Mouse (Mus musculus): ENCODE measurements around the gene Depdc7. TPM values are rescaled to one million over a fixed set of nuclear protein-coding genes. Genes with fewer than 3 reads are reported as not detected.
A peak's percentile ranks its signal among the peaks of the same experiment; 100 is the strongest.

The Depdc7 gene
- polyA plus RNA-seq, 1 experiment from 2014 or later: 2.0 TPM

DNA sequence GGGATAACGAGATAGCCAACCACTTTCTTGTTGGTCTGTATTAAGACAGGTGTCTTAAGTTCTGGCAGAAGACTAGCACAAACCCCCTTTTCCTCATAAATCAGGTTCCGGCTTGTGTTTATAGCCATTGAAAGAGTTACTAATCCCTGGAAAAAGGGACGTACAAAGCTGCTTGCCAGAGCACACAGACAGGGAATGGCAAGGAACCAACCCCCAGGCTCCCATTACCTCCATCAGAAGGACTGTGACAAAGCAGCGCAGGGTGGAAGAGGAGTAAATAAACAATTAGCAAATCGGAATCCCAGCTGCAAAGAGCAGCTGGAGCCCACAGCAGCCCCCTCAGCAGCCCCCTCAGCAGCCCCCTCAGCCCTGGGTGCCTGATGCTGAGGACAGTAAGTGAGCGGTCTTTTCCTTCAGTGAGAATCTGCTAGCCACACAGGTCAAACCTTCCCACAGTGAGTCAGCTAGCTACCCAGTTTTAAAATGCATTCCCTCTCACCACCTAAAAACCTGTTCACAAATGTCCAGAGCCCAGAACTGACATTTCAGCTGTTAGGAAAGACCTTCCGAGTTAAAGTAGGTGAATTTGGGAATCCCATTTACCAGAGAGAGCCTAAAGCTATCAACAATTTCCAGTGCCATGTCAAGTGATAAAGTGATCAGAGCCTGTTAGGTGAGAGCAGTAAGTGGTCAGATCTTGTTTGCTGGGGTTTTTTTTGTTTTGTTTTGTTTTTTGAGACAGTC is 1.5 kb downstream of the Depdc7 start:
- Histone ChIP-seq H3K4me1 (peaks cover 27% of the 10 kb centered on the region), H3K4me2 (replicated peaks) (peak overlapping the region; percentile 13; the same call in 1 of the 2 replicates), H3K4me3 (no peak overlapping the region), H3K9me3 (no peaks in the 10 kb centered on the region), H3K36me3 (no peaks in the 10 kb centered on the region), H3K27ac (replicated peaks) (no peak overlapping the region), H3K27me3 (no peaks in the 10 kb centered on the region), H3K9ac (replicated peaks) (no peak overlapping the region)
- no peak for ATAC-seq (replicated peaks)
- WGBS: 8% methylated on average over 7 of the region's 7 CpGs

DNA sequence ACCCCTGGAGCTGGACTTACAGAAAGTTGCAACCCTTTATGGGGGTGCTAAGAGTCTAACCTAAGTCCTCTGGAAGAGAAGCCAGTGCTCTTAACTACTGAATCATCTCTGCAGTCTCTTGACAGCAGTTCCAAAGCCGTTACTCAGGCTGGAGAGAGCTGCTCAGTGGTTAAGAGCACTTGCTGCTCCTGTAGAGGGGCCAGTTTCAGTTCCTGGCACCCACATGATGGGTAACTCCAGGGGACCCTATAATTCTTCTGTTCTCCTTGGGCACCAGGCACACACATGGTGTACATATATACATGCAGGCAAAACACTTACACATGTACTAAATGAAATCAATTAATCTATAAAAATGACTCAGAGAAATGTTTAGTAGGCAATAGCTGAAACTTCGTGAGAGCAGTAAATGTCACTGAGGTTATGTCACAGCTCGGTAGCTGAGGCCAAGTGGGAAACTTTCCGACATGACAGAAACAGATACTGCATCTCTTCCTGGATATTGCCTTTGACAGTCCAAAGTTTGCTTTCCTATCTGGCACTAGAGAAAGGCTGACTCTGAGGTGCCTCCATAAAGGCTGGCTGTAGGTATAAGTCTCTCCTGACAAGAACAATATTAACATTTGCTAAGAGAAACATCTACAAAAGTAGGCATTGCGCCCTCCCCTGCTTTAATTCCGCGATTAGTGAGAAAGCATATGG is 2.3 kb downstream of the Depdc7 start:
- Histone ChIP-seq H3K9ac (replicated peaks) (no peak overlapping the region), H3K4me3 (no peak overlapping the region)
- 45% methylated on average over 7 of the region's 7 CpGs for WGBS

DNA sequence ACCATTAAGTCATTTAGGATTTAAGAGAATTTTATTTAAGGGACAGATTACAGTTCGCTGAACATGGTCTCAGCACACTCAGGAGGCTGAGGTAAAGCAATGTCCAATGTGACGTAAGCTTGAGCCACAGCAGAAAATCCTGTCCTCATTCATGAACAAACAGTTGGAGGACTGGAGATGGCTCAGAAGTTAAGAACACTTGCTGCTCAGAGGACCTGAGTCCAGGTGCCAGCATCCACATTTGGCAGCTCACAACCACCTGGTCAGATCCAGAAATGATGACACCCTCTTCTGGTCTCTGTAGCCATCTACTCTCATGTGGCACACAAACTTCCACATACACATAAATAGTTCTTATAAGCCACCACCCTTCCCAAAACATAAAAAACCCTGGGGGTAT is 3.0 kb downstream of the Depdc7 start:
- Histone ChIP-seq H3K9ac (replicated peaks) (no peak overlapping the region), H3K9me3 (no peaks in the 10 kb centered on the region), H3K4me3 (no peak overlapping the region), H3K4me1 (peaks cover 27% of the 10 kb centered on the region), H3K4me2 (replicated peaks) (no peak overlapping the region), H3K36me3 (no peaks in the 10 kb centered on the region), H3K27me3 (no peaks in the 10 kb centered on the region), H3K27ac (replicated peaks) (no peak overlapping the region)
- 93% methylated on average over 2 of the region's 2 CpGs for WGBS
- no peak for ATAC-seq (replicated peaks)

More for the DNA sequence above, 2.3 kb downstream of the Depdc7 start:
- Histone ChIP-seq H3K4me2 (replicated peaks) (0 out of 2 replicates have a peak overlapping the region, but pooled peaks have one; percentile 4), H3K4me1 (peaks cover 27% of the 10 kb centered on the region), H3K27ac (replicated peaks) (no peak overlapping the region), H3K9me3 (no peaks in the 10 kb centered on the region), H3K27me3 (no peaks in the 10 kb centered on the region), H3K36me3 (no peaks in the 10 kb centered on the region)
- ATAC-seq (replicated peaks): no peak

DNA sequence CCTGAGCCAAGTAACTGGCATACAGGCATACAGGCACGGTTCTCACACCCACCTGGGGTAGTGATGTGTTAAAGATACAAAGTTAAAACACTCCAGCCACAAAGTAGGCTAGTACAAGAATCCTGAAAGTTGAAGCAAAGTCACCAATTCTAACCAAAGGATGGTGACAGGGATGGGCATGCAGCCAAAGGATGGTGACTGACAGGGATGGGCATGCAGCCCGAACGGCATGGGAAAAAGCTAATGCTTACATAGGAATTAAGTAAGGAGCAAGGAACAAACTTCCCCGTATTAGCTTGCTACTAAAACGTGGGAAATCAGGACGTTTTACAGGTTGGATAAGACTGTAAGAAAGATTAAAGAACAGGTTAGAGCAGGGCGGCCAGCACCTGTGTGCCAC is 6.4 kb downstream of the Depdc7 start:
- no peak overlapping the region for H3K9ac ChIP-seq (replicated peaks)

DNA sequence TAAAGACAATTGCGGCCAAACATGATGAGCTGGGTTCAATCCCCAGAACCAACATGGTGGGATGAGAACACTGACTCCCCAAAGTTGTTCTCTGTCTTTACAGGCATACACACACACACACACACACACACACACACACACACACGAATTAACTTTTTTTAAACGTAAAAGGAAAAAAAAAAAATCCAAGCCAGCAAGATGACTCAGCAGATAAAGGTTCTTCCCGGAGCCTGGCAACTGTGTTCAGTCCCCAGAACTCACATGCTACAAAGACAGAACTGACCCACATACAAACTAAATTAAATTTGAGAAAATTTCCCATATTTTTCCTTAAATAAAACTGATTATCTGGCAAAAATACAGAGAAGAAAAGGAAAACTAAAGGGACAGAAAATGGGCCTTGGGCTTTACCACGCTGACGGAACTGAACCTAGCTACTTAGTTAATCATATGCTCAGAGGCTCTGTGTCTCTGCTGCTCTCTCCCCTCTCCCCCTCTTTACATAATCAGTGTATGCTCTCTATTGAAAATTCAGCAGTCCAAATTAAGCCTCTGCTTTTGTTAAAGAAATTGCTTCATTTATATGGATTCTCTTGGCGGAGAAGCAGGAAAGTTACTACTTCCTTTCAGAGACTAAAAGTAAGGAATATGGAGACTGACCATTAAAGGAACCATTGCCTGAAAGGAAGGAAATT is 10.0 kb downstream of the Depdc7 start:
- Histone ChIP-seq H3K9me3 (no peaks in the 10 kb centered on the region), H3K36me3 (no peaks in the 10 kb centered on the region), H3K4me2 (replicated peaks) (no peak overlapping the region), H3K4me1 (no peaks in the 10 kb centered on the region), H3K27me3 (no peaks in the 10 kb centered on the region), H3K27ac (replicated peaks) (no peak overlapping the region), H3K9ac (replicated peaks) (no peak overlapping the region), H3K4me3 (no peak overlapping the region)
- ATAC-seq (replicated peaks): no peak
- 47% methylated on average over 7 of the region's 7 CpGs for WGBS

More for the DNA sequence above, 6.4 kb downstream of the Depdc7 start:
- Histone ChIP-seq H3K4me1 (peaks cover 9% of the 10 kb centered on the region), H3K27ac (replicated peaks) (no peak overlapping the region), H3K4me2 (replicated peaks) (no peak overlapping the region), H3K36me3 (no peaks in the 10 kb centered on the region), H3K27me3 (no peaks in the 10 kb centered on the region), H3K9me3 (no peaks in the 10 kb centered on the region), H3K4me3 (no peak overlapping the region)
- no peak for ATAC-seq (replicated peaks)
- WGBS: 45% methylated on average over 7 of the region's 7 CpGs

DNA sequence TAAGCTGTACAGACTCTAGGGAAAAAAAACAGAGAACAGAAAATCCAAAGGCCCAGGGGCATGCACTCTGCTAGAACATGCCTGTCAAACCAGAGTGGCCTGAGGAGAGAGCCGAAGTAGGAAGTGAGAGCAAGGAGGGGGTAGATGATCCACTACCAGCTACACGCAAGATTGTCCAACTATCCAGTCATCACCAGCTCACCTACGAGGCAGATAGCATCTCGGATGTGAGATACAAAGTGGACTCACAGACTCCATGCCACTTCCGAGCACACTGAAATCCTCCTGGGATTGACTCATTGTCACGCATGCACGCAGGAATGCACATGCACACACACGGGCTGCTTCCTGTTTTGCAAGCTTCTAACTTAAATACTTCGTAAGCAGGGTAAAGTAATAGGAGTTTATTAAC is 10.6 kb downstream of the Depdc7 start:
- no peak overlapping the region for H3K27ac ChIP-seq (replicated peaks)
- no peaks in the 10 kb centered on the region for H3K9me3 ChIP-seq
- H3K4me2 ChIP-seq (replicated peaks): no peak overlapping the region
- no peak overlapping the region for H3K4me3 ChIP-seq
- ATAC-seq (replicated peaks): no peak
- H3K36me3 ChIP-seq: no peaks in the 10 kb centered on the region
- no peak overlapping the region for H3K9ac ChIP-seq (replicated peaks)
- 93% methylated on average over 9 of the region's 9 CpGs for WGBS
- no peaks in the 10 kb centered on the region for H3K4me1 ChIP-seq
- H3K27me3 ChIP-seq: no peaks in the 10 kb centered on the region

DNA sequence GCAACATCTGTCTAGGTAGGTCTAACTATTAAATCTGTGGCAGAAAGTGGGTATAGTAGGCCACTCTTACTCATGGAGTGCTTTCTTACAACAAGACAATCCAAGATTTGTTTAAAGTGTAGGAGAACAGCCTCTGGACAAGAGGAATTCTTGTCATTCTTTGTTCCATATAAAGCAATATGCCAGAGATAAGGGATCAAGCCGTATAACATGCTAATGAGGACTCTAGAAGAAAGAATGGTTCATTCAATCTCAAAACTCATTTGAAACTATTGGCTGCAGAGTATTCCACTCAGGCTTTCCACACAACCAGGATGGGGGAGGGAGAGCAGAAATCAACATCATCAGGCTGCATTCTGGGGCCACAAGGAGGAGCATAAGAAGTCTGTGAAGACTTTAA is 15.3 kb downstream of the Depdc7 start:
- Histone ChIP-seq H3K4me2 (replicated peaks) (no peak overlapping the region), H3K36me3 (no peaks in the 10 kb centered on the region), H3K27me3 (no peaks in the 10 kb centered on the region), H3K9me3 (no peaks in the 10 kb centered on the region), H3K9ac (replicated peaks) (no peak overlapping the region), H3K27ac (replicated peaks) (no peak overlapping the region), H3K4me1 (no peaks in the 10 kb centered on the region), H3K4me3 (no peak overlapping the region)
- WGBS: 37% methylated on average over 1 of the region's 1 CpGs
- ATAC-seq (replicated peaks): no peak

DNA sequence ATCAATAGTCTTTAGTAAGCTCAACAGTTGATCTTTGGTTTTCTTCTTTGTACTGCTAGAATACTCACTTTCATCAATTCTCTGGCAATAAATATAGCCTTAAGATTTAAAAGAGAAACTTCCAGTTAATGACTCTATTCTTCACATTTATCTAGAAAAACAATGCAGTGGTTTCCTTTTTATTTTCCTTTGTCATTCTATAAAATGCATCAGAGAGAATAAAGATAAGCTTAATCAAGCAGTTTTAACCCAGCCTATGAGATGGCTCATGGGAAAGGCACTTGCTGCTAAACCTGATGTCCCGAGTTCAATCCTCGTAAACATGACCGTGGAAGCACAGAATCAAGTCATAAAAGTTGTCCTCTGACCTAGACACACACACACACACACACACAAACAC is 20.7 kb downstream of the Depdc7 start:
- Histone ChIP-seq H3K4me2 (replicated peaks) (no peak overlapping the region), H3K4me3 (no peak overlapping the region), H3K4me1 (no peaks in the 10 kb centered on the region), H3K27me3 (no peaks in the 10 kb centered on the region), H3K27ac (replicated peaks) (no peak overlapping the region), H3K9ac (replicated peaks) (no peak overlapping the region), H3K9me3 (no peaks in the 10 kb centered on the region), H3K36me3 (no peaks in the 10 kb centered on the region)
- 87% methylated on average over 3 of the region's 3 CpGs for WGBS
- ATAC-seq (replicated peaks): no peak

DNA sequence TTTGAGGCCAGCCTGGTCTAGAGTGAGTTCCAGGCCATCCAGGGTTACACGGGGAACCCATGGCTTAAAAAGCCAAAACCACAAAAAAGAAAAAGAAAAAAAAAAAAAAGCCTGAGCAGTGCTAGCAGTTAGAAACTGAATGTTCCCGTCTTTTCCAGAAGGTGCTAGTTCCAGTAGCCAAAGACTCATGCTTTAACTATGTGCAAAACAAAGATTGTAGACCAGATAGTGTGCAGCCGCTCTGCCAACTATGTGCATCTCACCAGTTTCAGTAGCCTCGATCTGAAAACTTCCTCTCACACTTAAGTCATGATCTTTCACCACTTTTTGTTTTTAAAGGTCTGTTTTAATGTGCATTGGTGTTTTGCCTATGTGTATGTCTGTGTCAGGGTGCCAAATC is 24.9 kb downstream of the Depdc7 start:
- H3K27me3 ChIP-seq: no peaks in the 10 kb centered on the region
- H3K36me3 ChIP-seq: no peaks in the 10 kb centered on the region
- ATAC-seq (replicated peaks): no peak
- H3K9me3 ChIP-seq: no peaks in the 10 kb centered on the region
- WGBS: 84% methylated on average over 4 of the region's 4 CpGs
- H3K4me1 ChIP-seq: peaks cover 6% of the 10 kb centered on the region
- no peak overlapping the region for H3K27ac ChIP-seq (replicated peaks)
- no peak overlapping the region for H3K9ac ChIP-seq (replicated peaks)
- no peak overlapping the region for H3K4me2 ChIP-seq (replicated peaks)
- H3K4me3 ChIP-seq: no peak overlapping the region

DNA sequence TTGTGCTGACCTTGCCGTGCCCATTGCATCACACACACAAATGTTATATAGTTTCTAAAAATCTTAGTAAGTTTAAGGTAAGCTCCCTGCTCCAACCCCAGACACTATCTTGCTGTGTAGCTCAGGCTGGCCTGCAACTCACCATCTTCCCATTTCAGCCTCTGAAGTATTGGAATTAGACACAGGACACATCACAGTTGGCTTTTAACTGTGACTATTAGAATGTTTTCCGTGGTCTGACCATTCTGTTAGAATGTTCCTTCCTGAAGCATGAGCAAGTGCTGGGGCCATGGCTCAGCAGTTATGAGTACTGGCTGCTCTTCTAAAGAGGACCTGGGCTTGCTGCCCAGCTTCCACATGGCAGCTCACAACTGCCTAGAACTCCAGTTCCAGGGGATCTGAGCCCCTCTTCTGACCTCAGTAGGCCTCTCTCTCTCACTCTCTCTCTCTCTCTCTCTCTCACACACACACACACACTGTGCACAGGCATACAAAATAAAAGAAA is 25.4 kb downstream of the Depdc7 start:
- 95% methylated on average over 2 of the region's 2 CpGs for WGBS
- Histone ChIP-seq H3K27ac (replicated peaks) (no peak overlapping the region), H3K9me3 (no peaks in the 10 kb centered on the region), H3K4me3 (no peak overlapping the region), H3K4me2 (replicated peaks) (no peak overlapping the region), H3K9ac (replicated peaks) (no peak overlapping the region), H3K4me1 (peaks cover 10% of the 10 kb centered on the region), H3K27me3 (no peaks in the 10 kb centered on the region), H3K36me3 (no peaks in the 10 kb centered on the region)
- no peak for ATAC-seq (replicated peaks)

DNA sequence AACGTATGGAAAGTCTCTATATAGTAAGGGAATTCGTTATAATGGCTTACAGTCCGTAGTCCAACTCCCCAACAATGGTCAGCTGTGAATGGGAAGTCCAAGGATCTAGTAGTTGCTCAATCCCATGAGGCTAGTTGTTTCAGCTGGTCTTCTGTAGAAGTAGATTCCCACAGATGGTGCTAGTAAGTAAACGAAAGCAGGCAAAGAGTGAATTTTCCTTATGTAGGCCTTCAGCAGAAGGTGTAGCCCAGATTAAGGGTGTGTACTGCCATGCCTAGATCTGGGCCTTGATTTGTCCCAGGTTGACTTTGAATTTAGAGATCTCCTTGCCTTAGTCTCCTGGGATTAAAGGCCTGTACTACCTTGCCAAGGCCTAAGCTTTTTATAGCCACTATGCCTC is 26.4 kb downstream of the Depdc7 start, which contains the start of gene Pin1rt1:
Pin1rt1 (minus strand) TSS at position 101 of the 400 bp plus-strand sequence.
- no peaks in the 10 kb centered on the region for H3K9me3 ChIP-seq
- no peaks in the 10 kb centered on the region for H3K36me3 ChIP-seq
- no peak within 1 kb of the TSS for H3K9ac ChIP-seq (replicated peaks)
- no peak within 1 kb of the TSS for H3K4me2 ChIP-seq (replicated peaks)
- no peak for ATAC-seq (replicated peaks)
- H3K4me1 ChIP-seq: peaks cover 11% of the 10 kb centered on the region
- H3K27ac ChIP-seq (replicated peaks): no peak within 1 kb of the TSS
- no peak within 1 kb of the TSS for H3K4me3 ChIP-seq
- H3K27me3 ChIP-seq: no peaks in the 10 kb centered on the region
- WGBS: 88% methylated on average over 4 of the region's 4 CpGs

DNA sequence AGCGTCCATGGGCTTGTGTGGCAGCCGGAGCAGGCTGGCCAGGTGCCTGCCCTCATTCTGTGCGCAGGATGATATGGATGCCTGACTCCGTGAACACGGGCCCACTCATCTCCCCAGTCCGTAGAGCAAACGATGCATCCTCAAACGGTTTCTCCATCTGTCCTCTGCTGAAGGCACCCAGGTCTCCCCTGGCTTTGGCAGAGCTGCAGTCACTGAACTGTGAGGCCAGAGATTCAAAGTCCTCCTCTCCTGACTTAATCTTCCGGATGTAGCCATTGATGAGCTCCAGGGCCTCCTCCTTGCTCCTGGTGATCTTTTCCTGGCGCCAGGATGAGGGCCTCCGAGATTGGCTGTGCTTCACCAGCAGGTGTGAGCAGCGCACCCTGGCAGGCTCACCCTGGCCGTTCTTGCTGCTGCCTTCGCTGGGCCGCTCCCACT is 28.4 kb downstream of the Depdc7 start:
- no peak overlapping the region for H3K4me2 ChIP-seq (replicated peaks)
- H3K36me3 ChIP-seq: no peaks in the 10 kb centered on the region
- WGBS: 37% methylated on average over 15 of the region's 15 CpGs

More for the DNA sequence above, 28.4 kb downstream of the Depdc7 start:
- Histone ChIP-seq H3K4me3 (no peak overlapping the region), H3K4me1 (peaks cover 27% of the 10 kb centered on the region), H3K9ac (replicated peaks) (no peak overlapping the region), H3K27me3 (no peaks in the 10 kb centered on the region), H3K27ac (replicated peaks) (no peak overlapping the region), H3K9me3 (no peaks in the 10 kb centered on the region)
- ATAC-seq (replicated peaks): no peak

Measured in forebrain, embryonic 15.5 days (tissue).